Mouse (Mus musculus): Measurements from ENCODE around the gene Tmem132b.

Gene Tmem132b

DNA sequence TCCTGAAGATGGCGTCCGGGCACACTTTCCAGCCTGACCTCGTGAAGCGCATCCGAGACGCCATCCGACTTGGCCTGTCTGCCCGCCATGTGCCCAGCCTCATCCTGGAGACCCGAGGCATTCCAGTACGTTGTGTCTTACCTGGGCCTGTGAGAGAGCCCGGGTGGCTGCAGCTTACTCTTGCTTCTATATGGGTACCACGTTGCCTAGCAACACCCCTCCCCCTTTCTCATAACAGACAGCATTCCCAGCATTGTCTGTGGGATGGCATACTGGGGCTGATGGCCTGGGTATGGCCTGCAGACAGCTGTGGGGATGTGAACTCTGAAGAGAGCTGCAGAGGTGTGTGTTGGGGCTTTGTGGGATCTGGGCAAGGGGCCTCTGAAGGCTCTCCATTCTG lies 16.6 kb upstream of the Tmem132b start:
- no peak for DNase-seq (ENCODE audit: low spot score)

- no peak for DNase-seq (ENCODE audit: low spot score)
Measured at GRCm38 (mm10) chr5:125518640-125519039, 12.9 kb upstream of the Tmem132b start.

DNA sequence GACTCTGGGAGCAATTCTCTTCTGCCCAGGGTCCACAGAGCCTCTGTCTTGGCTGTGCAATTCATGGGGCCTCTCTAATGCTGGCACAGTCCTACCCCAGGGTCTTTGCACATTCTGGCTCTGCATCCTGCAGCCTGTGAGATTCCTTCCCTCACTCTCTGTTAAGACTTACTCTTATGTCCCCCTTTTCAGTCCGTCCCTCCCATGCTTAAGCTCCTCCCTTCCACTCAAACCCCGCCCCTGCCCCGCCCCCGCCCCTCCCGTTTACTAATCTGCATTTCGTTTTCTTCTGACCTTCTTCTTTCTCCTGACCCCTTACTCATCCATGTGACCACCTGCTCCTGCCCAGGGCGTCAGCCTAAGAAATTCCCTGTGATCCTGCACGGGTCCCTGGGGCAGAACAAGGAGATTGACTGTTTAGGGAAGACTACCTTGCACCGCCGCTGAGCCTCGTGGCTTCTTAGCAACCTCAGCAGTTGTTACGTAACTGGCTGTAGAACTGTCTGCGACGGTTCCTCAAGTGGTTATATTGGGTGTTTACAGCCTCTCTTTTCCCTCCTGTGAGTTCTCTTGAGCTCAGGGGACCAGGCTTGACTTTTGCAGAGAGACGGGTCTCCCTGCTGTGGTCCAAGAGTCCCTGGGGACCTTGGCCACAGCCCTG lies 10.5 kb upstream of the Tmem132b start:
- no peak for DNase-seq (ENCODE audit: low spot score)

DNA sequence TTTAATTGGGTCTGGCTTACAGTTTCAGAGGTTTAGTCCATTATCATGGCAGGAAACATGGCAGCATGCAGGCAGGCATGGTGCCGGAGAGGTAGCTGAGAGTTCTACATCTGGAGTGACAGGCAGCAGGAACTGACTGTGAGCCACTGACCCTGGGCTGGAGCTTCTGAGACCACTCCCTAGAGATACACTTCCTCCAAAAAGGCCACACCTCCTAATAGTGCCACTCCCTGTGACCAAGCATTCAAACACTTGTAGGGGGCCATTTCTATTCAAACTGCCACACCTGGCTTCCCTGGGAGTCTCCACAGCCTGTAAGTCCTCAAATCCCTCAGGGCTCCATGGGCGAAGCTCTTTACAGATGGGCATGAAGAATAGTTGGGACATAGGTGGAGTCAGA lies 8.2 kb upstream of the Tmem132b start:
- DNase-seq (ENCODE audit: low spot score) = no peak

DNA sequence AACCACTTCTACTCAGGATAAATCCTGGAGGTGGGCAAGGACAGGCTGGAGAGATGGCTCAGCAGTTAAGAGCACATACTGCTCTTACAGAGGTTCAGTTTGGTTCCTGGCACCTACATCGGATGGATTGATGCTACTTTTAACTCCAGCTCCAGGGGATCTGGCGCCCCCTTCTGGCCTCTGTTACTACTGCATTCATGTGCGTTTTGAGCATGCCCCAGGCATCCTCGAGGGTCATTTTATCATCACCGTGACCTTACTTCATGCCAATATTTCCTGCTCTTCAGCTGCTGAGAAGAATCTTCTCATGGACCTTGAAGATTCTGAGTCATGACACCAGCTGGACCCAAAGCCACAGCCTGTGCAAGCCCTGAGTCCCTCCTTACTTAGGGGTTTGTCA lies 6.1 kb upstream of the Tmem132b start:
- no peak for DNase-seq (ENCODE audit: low spot score)

DNA sequence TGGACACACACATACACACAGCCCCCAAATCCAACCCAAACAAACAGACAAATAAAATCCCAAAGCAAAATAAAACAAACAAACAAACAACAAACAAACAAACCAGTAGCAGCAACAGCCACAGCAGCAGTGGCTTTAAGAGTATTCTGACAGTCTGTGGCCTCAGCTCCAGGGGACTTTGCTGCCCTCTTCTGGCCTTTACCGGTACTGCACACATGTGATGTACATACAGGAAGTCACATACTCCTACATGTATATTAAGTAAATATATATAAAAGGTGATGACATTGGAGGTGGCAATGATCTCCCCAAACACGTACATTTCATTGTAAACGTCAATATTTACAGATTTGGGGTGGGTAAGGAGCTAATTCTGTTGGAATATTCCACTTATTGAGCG lies 5.1 kb upstream of the Tmem132b start:
- no peak for DNase-seq (ENCODE audit: low spot score)

DNA sequence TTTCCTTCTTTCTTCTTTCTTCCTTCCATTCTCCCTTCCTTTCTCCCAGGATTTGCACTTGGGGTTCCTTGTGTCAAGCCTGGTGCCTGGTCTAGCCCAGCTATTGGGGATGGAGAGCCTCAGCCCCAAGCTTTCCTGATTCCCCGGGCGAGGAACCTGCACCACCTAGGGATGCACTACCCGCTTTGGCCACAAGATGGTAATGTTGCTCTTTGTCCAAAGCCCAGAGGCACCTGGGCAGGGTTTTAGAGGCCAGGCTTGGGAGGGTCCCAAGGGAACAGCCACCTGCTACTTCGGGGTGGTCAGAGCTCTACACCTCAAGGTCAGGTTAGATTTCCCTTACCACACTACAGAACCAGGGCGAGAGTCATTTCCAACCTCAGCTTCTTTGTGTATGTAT lies 2.5 kb upstream of the Tmem132b start:
- peak; percentile 64 for DNase-seq (ENCODE audit: low spot score)

GRCm38 (mm10) chr5:125532191-125532544 lies 594 bp downstream of the Tmem132b start:
- DNase-seq (ENCODE audit: low spot score) = no peak

DNA sequence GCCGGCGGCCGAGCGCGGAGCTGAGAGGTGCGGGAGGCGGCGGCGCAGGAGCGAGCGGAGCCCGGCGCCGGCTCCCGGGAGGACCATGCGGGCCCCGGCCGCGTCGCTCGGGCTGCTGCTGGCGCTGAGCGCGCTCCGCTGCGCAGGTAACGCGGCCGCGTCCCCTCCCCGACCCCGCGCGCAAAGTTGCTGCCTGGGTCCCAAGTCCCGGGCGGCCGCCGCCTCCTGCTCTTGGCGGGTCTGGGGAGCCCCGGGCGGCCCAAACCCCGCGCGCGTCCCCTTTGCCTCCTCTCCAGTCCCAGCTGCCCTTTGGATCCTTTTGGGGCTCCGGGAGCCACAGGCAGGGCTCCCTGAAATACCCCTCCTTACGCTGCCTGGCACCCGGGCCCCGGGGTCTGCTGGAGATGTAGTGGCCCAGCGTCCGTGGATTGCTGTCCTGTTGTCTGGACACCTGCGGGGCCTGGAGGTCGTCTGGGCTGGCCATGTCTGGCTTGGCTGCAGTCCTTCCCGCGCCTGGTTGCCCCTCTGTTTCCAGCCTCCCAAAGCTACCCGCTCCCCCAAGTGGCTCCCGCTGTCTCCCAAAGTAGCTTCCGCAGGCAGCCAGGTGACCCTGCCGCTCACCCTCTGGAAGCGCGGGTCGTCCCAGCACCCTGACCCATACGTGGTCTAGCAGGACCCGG lies 1.1 kb downstream of the Tmem132b start:
- no peak for DNase-seq (ENCODE audit: low spot score)

DNA sequence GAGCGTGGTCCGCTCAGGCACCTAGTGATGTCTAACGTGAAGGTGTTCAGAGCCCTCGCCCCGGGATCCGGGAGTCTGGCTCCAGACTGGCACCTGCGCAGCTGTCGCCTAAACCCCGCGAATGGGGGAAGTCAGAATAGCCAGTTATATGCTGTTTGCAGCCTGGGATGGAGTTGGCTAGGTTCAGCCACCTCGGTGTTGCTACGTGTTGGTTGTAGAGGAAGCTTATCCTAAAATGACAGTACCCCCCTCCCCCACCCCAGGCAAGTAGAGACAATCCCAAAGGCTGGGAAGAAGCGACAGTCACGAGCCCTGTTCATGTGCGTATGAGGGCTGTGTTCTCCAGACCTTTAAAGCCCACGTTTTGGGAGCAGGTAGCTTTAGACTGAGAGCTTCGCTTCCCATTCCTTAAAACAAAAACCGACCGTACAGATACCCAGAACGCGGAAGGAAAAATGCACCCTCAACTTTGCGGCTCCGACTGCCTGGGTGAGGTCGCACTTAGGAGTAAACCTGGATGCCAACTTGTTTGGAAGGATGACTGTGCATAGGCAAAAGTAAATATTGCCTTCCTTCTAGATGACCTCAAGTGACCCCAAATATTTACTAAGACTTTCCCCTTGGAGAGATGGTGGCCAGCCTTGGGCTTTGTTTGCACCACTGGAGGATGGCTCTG lies 1.8 kb downstream of the Tmem132b start:
- DNase-seq (ENCODE audit: low spot score) = no peak

DNA sequence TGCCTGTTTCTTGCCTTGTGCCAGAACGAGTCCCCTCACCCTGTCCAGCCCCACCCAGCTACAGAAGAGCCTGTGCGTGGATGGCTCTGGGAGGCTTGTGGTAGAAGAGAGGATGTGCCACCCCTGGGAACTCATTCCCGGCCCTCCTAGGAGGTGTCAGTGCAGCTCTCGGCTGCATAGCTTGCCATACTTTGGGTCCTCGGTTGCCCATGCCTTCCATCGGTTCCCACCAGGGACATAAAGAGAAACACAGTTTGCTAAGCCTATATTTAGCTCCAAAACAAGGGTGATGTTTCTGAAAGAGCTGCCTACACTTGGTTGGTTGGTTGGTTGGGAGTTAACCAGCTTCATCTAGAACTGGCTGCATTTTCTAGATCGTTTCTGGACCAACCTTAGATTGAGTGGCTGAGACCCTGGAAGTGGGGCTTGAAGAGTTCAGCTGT lies 2.6 kb downstream of the Tmem132b start:
- no peak for DNase-seq (ENCODE audit: low spot score)

GRCm38 (mm10) chr5:125534611-125535324 lies 3.2 kb downstream of the Tmem132b start:
- no peak for DNase-seq (ENCODE audit: low spot score)

- no peak for DNase-seq (ENCODE audit: low spot score)
Measured at GRCm38 (mm10) chr5:125545090-125545489, 13.5 kb downstream of the Tmem132b start.

DNA sequence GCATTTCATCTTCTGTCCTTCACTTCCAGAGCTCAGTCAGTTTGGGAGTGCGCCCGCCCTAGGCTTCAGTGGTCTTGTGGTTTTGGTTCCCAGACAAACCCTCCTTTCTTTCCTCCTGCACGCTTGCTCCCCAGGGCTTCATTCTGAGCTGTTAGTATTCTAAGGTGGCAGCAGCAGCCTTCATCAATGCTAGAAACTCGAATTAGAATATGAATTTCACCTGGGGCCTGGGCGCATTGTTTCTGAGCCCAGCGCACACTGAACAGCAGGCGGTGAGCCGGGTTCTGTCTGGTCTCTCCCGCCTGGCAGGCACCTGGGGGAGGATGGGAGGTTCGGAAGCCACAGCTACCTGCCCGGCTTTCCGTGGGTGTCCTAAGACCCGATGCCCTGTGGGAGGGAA lies 14.7 kb downstream of the Tmem132b start:
- no peak for DNase-seq (ENCODE audit: low spot score)

GRCm38 (mm10) chr5:125549750-125550489 lies 18.3 kb downstream of the Tmem132b start:
- DNase-seq (ENCODE audit: low spot score) = no peak

GRCm38 (mm10) chr5:125555732-125556131 lies 24.2 kb downstream of the Tmem132b start:
- no peak for DNase-seq (ENCODE audit: low spot score)

DNA sequence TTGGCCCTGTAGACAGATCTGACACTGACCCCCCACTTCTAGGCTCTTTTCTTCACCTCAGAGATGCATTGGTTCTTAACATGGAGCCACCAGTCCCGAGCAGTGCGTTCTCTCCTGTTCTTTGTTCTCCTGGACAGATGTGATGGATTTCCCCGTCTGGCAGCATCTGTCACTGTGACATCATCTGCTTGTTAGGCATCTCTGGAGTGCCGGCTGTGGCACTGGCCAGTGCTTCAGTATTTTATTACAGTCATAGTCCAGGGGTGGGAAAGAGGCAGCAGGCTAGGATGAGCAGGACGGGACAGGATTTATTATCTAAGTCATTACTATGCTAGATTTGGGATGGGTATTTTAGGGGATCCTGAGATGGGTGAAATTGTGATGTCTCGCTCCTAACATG lies 31.9 kb downstream of the Tmem132b start:
- DNase-seq (ENCODE audit: low spot score) = no peak

DNA sequence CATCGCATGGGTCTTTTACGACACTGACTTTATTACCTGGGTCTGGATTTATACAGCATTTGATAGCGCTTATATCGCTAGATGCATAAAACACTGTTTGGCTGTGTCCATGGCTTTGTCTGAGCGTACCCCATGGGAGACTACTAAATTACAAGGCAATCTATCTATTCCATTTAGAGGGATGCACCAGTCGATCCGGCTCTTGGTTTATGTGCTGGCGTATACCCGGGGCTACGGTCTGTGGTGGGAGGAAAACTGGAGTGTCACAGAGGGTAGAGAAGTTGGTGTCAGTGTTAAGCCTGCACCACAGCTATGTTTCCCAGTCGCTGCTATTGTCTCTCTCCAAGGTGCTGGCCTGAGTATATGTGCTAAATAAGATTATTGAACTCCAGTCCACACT lies 34.2 kb downstream of the Tmem132b start:
- no peak for DNase-seq (ENCODE audit: low spot score)

DNA sequence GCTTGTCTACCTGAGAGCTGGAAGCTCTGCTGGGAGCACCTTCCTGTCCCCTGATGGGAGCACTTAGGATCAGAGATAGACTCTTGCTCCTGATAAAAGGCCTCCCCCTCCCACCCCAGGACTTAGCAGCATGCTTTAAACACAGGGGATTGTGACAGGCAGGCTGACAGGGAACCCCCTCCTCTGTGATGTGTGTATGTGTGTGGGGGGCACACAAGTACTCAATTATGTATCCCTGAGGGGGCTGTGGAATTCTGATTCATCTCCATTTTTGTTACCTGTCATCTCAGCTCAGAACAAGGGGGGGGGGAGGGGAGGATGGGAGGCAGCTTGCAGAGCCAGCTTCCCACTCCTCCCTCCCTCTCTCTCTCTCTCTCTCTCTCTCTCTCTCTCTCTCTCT lies 36.9 kb downstream of the Tmem132b start:
- DNase-seq (ENCODE audit: low spot score) = no peak

GRCm38 (mm10) chr5:125572011-125572410 lies 40.4 kb downstream of the Tmem132b start:
- no peak for DNase-seq (ENCODE audit: low spot score)

DNA sequence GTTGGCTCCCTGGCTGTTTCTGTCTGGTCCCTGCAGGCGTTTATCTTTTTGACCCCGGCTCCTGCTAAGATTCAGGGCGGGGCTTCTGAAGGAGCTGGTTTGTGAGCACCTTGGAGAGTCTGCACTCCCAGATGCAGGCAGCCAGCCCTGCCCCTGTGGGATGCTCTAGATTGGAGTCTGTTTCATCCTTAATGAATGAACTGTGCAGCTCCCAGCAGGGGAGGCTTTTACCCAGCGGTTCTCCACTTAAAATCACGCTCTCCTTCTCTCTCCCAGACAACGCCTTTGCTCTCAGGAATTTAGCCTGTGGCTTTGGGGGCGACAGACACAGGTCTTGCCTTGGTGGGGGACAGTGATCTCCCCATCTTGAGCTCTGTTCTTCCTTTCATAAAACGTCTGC lies 43.3 kb downstream of the Tmem132b start:
- DNase-seq (ENCODE audit: low spot score) = no peak

DNA sequence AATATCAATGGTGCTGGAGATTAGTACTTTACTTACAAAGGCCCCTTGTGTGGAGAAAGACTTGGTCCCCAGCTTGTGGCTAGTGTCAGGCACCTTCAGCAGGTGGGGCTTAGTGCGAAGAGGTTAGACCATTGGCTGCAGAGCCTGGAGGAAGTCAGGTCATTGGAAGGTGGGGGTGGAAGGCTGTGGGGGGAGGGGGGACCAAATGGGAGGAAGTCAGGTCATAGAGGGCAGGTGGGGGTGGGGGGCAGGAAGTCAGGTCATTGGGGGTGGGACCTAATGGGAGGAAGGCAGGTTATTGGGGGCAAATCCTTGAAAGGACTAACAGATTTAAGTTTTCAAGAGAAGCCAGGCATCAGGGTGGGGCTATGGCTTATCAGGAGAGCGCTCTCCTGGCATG lies 44.3 kb downstream of the Tmem132b start:
- no peak for DNase-seq (ENCODE audit: low spot score)

Measured in ovary, postnatal 36 days (tissue).